Mouse (Mus musculus) heart, embryonic 11.5 days (tissue): ENCODE data around the gene Aox4. TPM values are rescaled to one million over a fixed set of nuclear protein-coding genes. Genes with fewer than 3 reads are reported as not detected.
A peak's percentile ranks its signal among the peaks of the same experiment; 100 is the strongest.

ENCODE experiments used
- ATAC-seq: fragments of 200-750 bp; cut with Nextera tagmentation; replicated peaks from 2 replicates; pipeline ENCODE4 v1.8.0; 2017; ENCODE audit warnings: moderate library complexity; ENCODE audit not compliant: insufficient number of reproducible peaks, low FRiP score, low TSS enrichment
- H3K27ac ChIP-seq: fragments of 300-500 bp; sonication (generic); 2 replicates; pipeline ENCODE4 v1.5.1; 2014; ENCODE audit warnings: mild to moderate bottlenecking, low read depth, low read length
- H3K27me3 ChIP-seq: fragments of 300-500 bp; sonication (generic); 2 replicates; pipeline ENCODE4 v1.6.1; 2014; ENCODE audit warnings: mild to moderate bottlenecking, low read length, mixed read lengths; ENCODE audit not compliant: control insufficient read depth, insufficient read depth
- H3K36me3 ChIP-seq: fragments of 300-500 bp; sonication (generic); 2 replicates; pipeline ENCODE4 v1.6.1; 2014; ENCODE audit warnings: mild to moderate bottlenecking, low read length, moderate library complexity, mixed read lengths; ENCODE audit not compliant: control insufficient read depth, insufficient read depth
- H3K4me1 ChIP-seq: fragments of 300-500 bp; sonication (generic); 2 replicates; pipeline ENCODE4 v1.6.1; 2014; ENCODE audit warnings: low read length; ENCODE audit not compliant: control insufficient read depth, insufficient read depth
- H3K4me2 ChIP-seq: fragments of 300-500 bp; sonication (generic); 2 replicates; pipeline ENCODE4 v1.6.1; 2014; ENCODE audit warnings: mild to moderate bottlenecking, moderate library complexity
- H3K4me3 ChIP-seq: fragments of 300-500 bp; sonication (generic); 2 replicates; pipeline ENCODE4 v1.5.1; 2014; ENCODE audit warnings: low read depth, low read length
- H3K9ac ChIP-seq: fragments of 300-500 bp; sonication (generic); 2 replicates; pipeline ENCODE4 v1.6.1; 2014; ENCODE audit warnings: mild to moderate bottlenecking, low read depth, low read length, moderate library complexity
- H3K9me3 ChIP-seq: fragments of 300-500 bp; sonication (generic); replicated peaks from 2 replicates; pipeline ENCODE4 v1.6.1; 2016; ENCODE audit warnings: low read length; ENCODE audit not compliant: control insufficient read depth
- WGBS: fragments of 180-500 bp; shearing (Covaris S2); extraction: QIAGEN DNeasy Blood & Tissue Kit; methylation state at CpG from one replicate; pipeline ENCODE4 v1.1.7; 2014; ENCODE audit not compliant: insufficient replicate concordance; 5-methylcytosine and 5-hydroxymethylcytosine counted together
- polyA plus RNA-seq: library from polyadenylated mRNA; unstranded; fragments of >200 nt; fragmentation: Nextera tagmentation; extraction: Ambion mirVana; gene quantifications from 2 replicates; pipeline ENCODE4 v1.2.1, GENCODE M21; 2014

Aox4 gene
- 1.4 TPM in 2 replicates for polyA plus RNA-seq

GRCm38 (mm10) chr1:58210203-58210602 is at the start of gene Aox4:
Gene Aox4 (plus strand): TSS chr1:58210397.
- Histone ChIP-seq H3K27me3 (peaks cover 11% of the 10 kb centered on the region; the same call in 1 of the 2 replicates), H3K4me2 (no peak within 1 kb of the TSS), H3K36me3 (no peaks in the 10 kb centered on the region), H3K9me3 (no peaks in the 10 kb centered on the region), H3K4me3 (no peak within 1 kb of the TSS), H3K9ac (no peak within 1 kb of the TSS), H3K4me1 (peaks cover 6% of the 10 kb centered on the region; the same call in 1 of the 2 replicates), H3K27ac (no peak within 1 kb of the TSS)
- WGBS: 78% methylated on average over 17 of the region's 17 CpGs
- ATAC-seq: no peak

GRCm38 (mm10) chr1:58169893-58170292 is 40.3 kb upstream of the Aox4 start:
- 65% methylated on average over 6 of the region's 6 CpGs for WGBS
- H3K36me3 ChIP-seq: no peaks in the 10 kb centered on the region
- no peak overlapping the region for H3K27ac ChIP-seq
- no peak for ATAC-seq
- no peak overlapping the region for H3K4me2 ChIP-seq
- no peak overlapping the region for H3K4me3 ChIP-seq
- no peaks in the 10 kb centered on the region for H3K4me1 ChIP-seq
- H3K9me3 ChIP-seq: no peaks in the 10 kb centered on the region
- no peak overlapping the region for H3K9ac ChIP-seq
- H3K27me3 ChIP-seq: 0 out of 2 replicates have a peak, but pooled peaks cover 2% of the 10 kb centered on the region

- Histone ChIP-seq H3K4me1 (no peaks in the 10 kb centered on the region), H3K4me2 (no peak overlapping the region), H3K4me3 (no peak overlapping the region), H3K27ac (no peak overlapping the region), H3K9me3 (no peaks in the 10 kb centered on the region), H3K27me3 (no peaks in the 10 kb centered on the region), H3K36me3 (no peaks in the 10 kb centered on the region), H3K9ac (no peak overlapping the region)
- 53% methylated on average over 5 of the region's 5 CpGs for WGBS
- no peak for ATAC-seq
Measured at GRCm38 (mm10) chr1:58188514-58189175, 21.6 kb upstream of the Aox4 start.

- 81% methylated on average over 12 of the region's 12 CpGs for WGBS
- Histone ChIP-seq H3K9ac (no peak overlapping the region), H3K9me3 (no peaks in the 10 kb centered on the region), H3K36me3 (no peaks in the 10 kb centered on the region), H3K27ac (no peak overlapping the region), H3K27me3 (0 out of 2 replicates have a peak, but pooled peaks cover 3% of the 10 kb centered on the region), H3K4me1 (peaks cover 5% of the 10 kb centered on the region; the same call in 1 of the 2 replicates), H3K4me2 (no peak overlapping the region), H3K4me3 (no peak overlapping the region)
- no peak for ATAC-seq
Measured at GRCm38 (mm10) chr1:58194317-58194716, 15.9 kb upstream of the Aox4 start.

GRCm38 (mm10) chr1:58194988-58195387 is 15.2 kb upstream of the Aox4 start:
- 0 out of 2 replicates have a peak overlapping the region, but pooled peaks have one; percentile 15 for H3K4me2 ChIP-seq
- WGBS: 74% methylated on average over 3 of the region's 3 CpGs

GRCm38 (mm10) chr1:58195541-58195940 is 14.7 kb upstream of the Aox4 start:
- H3K4me2 ChIP-seq: 0 out of 2 replicates have a peak overlapping the region, but pooled peaks have one; percentile 15
- H3K9me3 ChIP-seq: no peaks in the 10 kb centered on the region
- H3K27me3 ChIP-seq: 0 out of 2 replicates have a peak, but pooled peaks cover 3% of the 10 kb centered on the region
- no peaks in the 10 kb centered on the region for H3K36me3 ChIP-seq
- no peak for ATAC-seq
- peaks cover 5% of the 10 kb centered on the region; the same call in 1 of the 2 replicates for H3K4me1 ChIP-seq
- WGBS: 12% methylated on average over 10 of the region's 10 CpGs
- H3K27ac ChIP-seq: no peak overlapping the region
- H3K4me3 ChIP-seq: no peak overlapping the region
- H3K9ac ChIP-seq: no peak overlapping the region

More at GRCm38 (mm10) chr1:58194988-58195387, 15.2 kb upstream of the Aox4 start:
- no peaks in the 10 kb centered on the region for H3K9me3 ChIP-seq
- H3K36me3 ChIP-seq: no peaks in the 10 kb centered on the region
- ATAC-seq: no peak
- H3K27me3 ChIP-seq: 0 out of 2 replicates have a peak, but pooled peaks cover 3% of the 10 kb centered on the region
- no peak overlapping the region for H3K9ac ChIP-seq
- no peak overlapping the region for H3K4me3 ChIP-seq
- H3K4me1 ChIP-seq: peaks cover 5% of the 10 kb centered on the region; the same call in 1 of the 2 replicates
- no peak overlapping the region for H3K27ac ChIP-seq

- Histone ChIP-seq H3K4me2 (no peak overlapping the region), H3K9me3 (no peaks in the 10 kb centered on the region), H3K9ac (no peak overlapping the region), H3K4me1 (peaks cover 5% of the 10 kb centered on the region; the same call in 1 of the 2 replicates), H3K27me3 (0 out of 2 replicates have a peak, but pooled peaks cover 3% of the 10 kb centered on the region), H3K36me3 (no peaks in the 10 kb centered on the region), H3K27ac (no peak overlapping the region), H3K4me3 (no peak overlapping the region)
- ATAC-seq: no peak
- WGBS: 76% methylated on average over 9 of the region's 9 CpGs
Measured at GRCm38 (mm10) chr1:58197023-58197422, 13.2 kb upstream of the Aox4 start.

- Histone ChIP-seq H3K9me3 (no peaks in the 10 kb centered on the region), H3K27ac (no peak overlapping the region), H3K4me1 (peaks cover 5% of the 10 kb centered on the region; the same call in 1 of the 2 replicates), H3K9ac (no peak overlapping the region), H3K4me3 (no peak overlapping the region), H3K4me2 (no peak overlapping the region), H3K27me3 (0 out of 2 replicates have a peak, but pooled peaks cover 3% of the 10 kb centered on the region), H3K36me3 (no peaks in the 10 kb centered on the region)
- WGBS: 32% methylated on average over 4 of the region's 4 CpGs
- ATAC-seq: no peak
Measured at GRCm38 (mm10) chr1:58198386-58198785, 11.8 kb upstream of the Aox4 start.
